21 mouse cellular contexts compared by ENCODE assay signal in the genomic region with DNA sequence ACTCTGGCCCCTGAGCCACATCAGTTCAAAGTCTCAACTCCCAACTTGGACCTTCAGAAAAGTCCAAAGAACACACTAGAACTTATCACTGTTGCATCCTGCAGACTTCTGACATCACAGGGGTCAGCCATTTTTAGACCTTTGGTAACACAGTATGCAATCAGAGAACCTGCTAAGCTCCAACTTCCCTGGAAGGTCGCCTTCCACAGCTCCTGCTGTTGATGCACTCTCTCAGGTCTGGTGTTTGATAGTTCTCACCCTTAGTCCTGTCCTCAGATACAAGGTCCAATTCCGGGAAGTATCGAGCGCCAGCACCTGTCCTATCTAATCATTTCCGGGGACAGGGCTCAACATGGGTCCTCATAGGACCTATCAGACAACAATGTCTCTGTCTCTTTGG. TPM values are rescaled to one million over a fixed set of nuclear protein-coding genes. Genes with fewer than 3 reads are reported as not detected.
DNase-seq lines count a peak whose midpoint lies in the region; ATAC-seq and TF ChIP-seq lines count a peak whose summit lies in the region.
"Had no signal": no experiment of that assay in that cellular context is flagged by ENCODE, and none has a peak within 500 bp of the region (broad histone marks: within the 10 kb centered on the region; RNA-seq: fewer than 3 reads in every experiment).

No protein-coding gene starts in this region.

- no peaks in the 10 kb centered on the region for H3K36me3 ChIP-seq in intestine, postnatal 0 days (ENCODE audit: control insufficient read depth, insufficient read depth)
- no peaks in the 10 kb centered on the region for H3K36me3 ChIP-seq in intestine, embryonic 15.5 days
- no peaks in the 10 kb centered on the region for H3K36me3 ChIP-seq in liver, adult 2 months (ENCODE audit: control insufficient read depth, insufficient read depth, low read length)
- H3K36me3 ChIP-seq in liver, postnatal 0 days (replicated peaks; ENCODE audit: insufficient read depth, low read length) = no peaks in the 10 kb centered on the region
- H3K36me3 ChIP-seq in small intestine, adult 2 months (ENCODE audit: control insufficient read depth, insufficient read depth, low read length) = no peaks in the 10 kb centered on the region
- H3K36me3 ChIP-seq: embryonic facial prominence, embryonic 10.5 days; embryonic facial prominence, embryonic 12.5 days; forebrain, embryonic 15.5 days had no signal

- no peak overlapping the region for H3K4me3 ChIP-seq in gastrocnemius, adult 2 months
- no peak overlapping the region for H3K4me3 ChIP-seq in intestine, postnatal 0 days (ENCODE audit: low read depth, low read length)
- no peak overlapping the region for H3K4me3 ChIP-seq in intestine, embryonic 15.5 days (replicated peaks)
- no peak overlapping the region for H3K4me3 ChIP-seq in liver, adult 2 months (ENCODE audit: insufficient read depth, low read depth, low read length)
- no peak overlapping the region for H3K4me3 ChIP-seq in liver, postnatal 0 days (ENCODE audit: low read depth, low read length)
- no peak overlapping the region for H3K4me3 ChIP-seq in small intestine, adult 2 months (ENCODE audit: low read depth, low read length)
- H3K4me3 ChIP-seq: embryonic facial prominence, embryonic 10.5 days; embryonic facial prominence, embryonic 12.5 days; forebrain, embryonic 13.5 days; forebrain, embryonic 15.5 days had no signal

- no peaks in the 10 kb centered on the region for H3K79me2 ChIP-seq in liver, adult 2 months (ENCODE audit: control insufficient read depth, insufficient read depth, low read length)

- TF ChIP-seq POLR2A in liver, adult 2 months (IDR thresholded peaks at IDR 0.05; ENCODE audit: extremely low read depth, insufficient read depth, low read length) = no peak
- TF ChIP-seq POLR2A in small intestine, adult 2 months (IDR thresholded peaks at IDR 0.05; ENCODE audit: low read depth, low read length) = no peak

- peaks cover 9% of the 10 kb centered on the region for H3K4me1 ChIP-seq in intestine, postnatal 0 days (replicated peaks; ENCODE audit: control insufficient read depth, insufficient read depth, low read length)
- H3K4me1 ChIP-seq in intestine, embryonic 15.5 days (replicated peaks) = peaks cover 14% of the 10 kb centered on the region
- H3K4me1 ChIP-seq in liver, adult 2 months (ENCODE audit: control insufficient read depth, insufficient read depth, low read length) = peaks cover 33% of the 10 kb centered on the region
- H3K4me1 ChIP-seq in liver, postnatal 0 days (ENCODE audit: insufficient read depth) = peaks cover 23% of the 10 kb centered on the region
- peaks cover 12% of the 10 kb centered on the region for H3K4me1 ChIP-seq in small intestine, adult 2 months (ENCODE audit: control insufficient read depth, insufficient read depth, insufficient read length, low read length)

- intact Hi-C loops in gastrocnemius, adult 2 months (cut with DNase I) = no loop called here
- intact Hi-C loops in gastrocnemius, postnatal 14 days (cut with DNase I; ENCODE audit: low total_unique reads) = no loop called here

- no peak for TF ChIP-seq EP300 in liver, postnatal 0 days (IDR thresholded peaks at IDR 0.05; ENCODE audit: low read depth)

- no peak for TF ChIP-seq CTCF in gastrocnemius, adult 2 months (IDR thresholded peaks at IDR 0.05)
- TF ChIP-seq CTCF in intestine, postnatal 0 days (IDR thresholded peaks at IDR 0.05; ENCODE audit: low read depth) = no peak
- TF ChIP-seq CTCF in liver, adult 2 months (IDR thresholded peaks at IDR 0.05; ENCODE audit: low read depth, low read length) = no peak
- TF ChIP-seq CTCF in liver, postnatal 0 days (IDR thresholded peaks at IDR 0.05; ENCODE audit: low read depth) = no peak
- no peak for TF ChIP-seq CTCF in small intestine, adult 2 months (IDR thresholded peaks at IDR 0.05; ENCODE audit: extremely low read depth, insufficient read length, insufficient replicate concordance, low read depth, low read length)

- no peaks in the 10 kb centered on the region for H3K27me3 ChIP-seq in intestine, postnatal 0 days (replicated peaks; ENCODE audit: control insufficient read depth, insufficient read depth, low read length)
- H3K27me3 ChIP-seq in intestine, embryonic 15.5 days (replicated peaks) = no peaks in the 10 kb centered on the region
- no peaks in the 10 kb centered on the region for H3K27me3 ChIP-seq in liver, adult 2 months (ENCODE audit: control insufficient read depth, insufficient read depth, low read length)
- no peaks in the 10 kb centered on the region for H3K27me3 ChIP-seq in liver, postnatal 0 days (ENCODE audit: insufficient read depth, low read length)
- no peaks in the 10 kb centered on the region for H3K27me3 ChIP-seq in small intestine, adult 2 months (ENCODE audit: control insufficient read depth, insufficient read depth, low read length)
- H3K27me3 ChIP-seq: embryonic facial prominence, embryonic 12.5 days; forebrain, embryonic 15.5 days had no signal

- peak; percentile 57 for DNase-seq in gastrocnemius, adult 2 months
- no peak for DNase-seq in gastrocnemius, postnatal 14 days
- DNase-seq in liver, adult 2 months (ENCODE audit: extremely low read depth, low read depth, low spot score) = peak; percentile 76
- DNase-seq in liver, postnatal 0 days = no peak
- no peak for DNase-seq in embryo, embryonic 10 days (ENCODE audit: low spot score)
- DNase-seq: adrenal gland, adult 2 months; adrenal gland, postnatal 10 days; adrenal gland, postnatal 25 days; cerebellum, adult 11 months; cerebellum, adult 18-20 months; cerebellum, adult 8-10 months; cerebellum, adult 9-11 months; cerebellum, postnatal 14 days; cerebellum, postnatal 36 days had no signal

- H3K9me3 ChIP-seq in intestine, postnatal 0 days (ENCODE audit: control insufficient read depth) = no peaks in the 10 kb centered on the region
- no peaks in the 10 kb centered on the region for H3K9me3 ChIP-seq in intestine, embryonic 15.5 days
- no peaks in the 10 kb centered on the region for H3K9me3 ChIP-seq in liver, postnatal 0 days (ENCODE audit: low read length)
- H3K9me3 ChIP-seq: embryonic facial prominence, embryonic 10.5 days; embryonic facial prominence, embryonic 12.5 days; forebrain, embryonic 13.5 days; forebrain, embryonic 15.5 days had no signal

- no peak overlapping the region for H3K4me2 ChIP-seq in intestine, postnatal 0 days (replicated peaks; ENCODE audit: low read depth)
- H3K4me2 ChIP-seq in intestine, embryonic 15.5 days (replicated peaks) = no peak overlapping the region
- H3K4me2 ChIP-seq in liver, postnatal 0 days (ENCODE audit: low read depth, low read length) = no peak overlapping the region
- H3K4me2 ChIP-seq: embryonic facial prominence, embryonic 12.5 days; forebrain, embryonic 13.5 days; forebrain, embryonic 15.5 days had no signal

- H3K27ac ChIP-seq in gastrocnemius, adult 2 months = peak overlapping the region; percentile 65
- peak overlapping the region; percentile 58 for H3K27ac ChIP-seq in intestine, postnatal 0 days (ENCODE audit: low read depth, low read length)
- H3K27ac ChIP-seq in intestine, embryonic 15.5 days = no peak overlapping the region
- no peak overlapping the region for H3K27ac ChIP-seq in liver, adult 2 months (replicated peaks; ENCODE audit: insufficient read depth, low read depth, low read length)
- no peak overlapping the region for H3K27ac ChIP-seq in liver, postnatal 0 days (ENCODE audit: low read depth)
- H3K27ac ChIP-seq in small intestine, adult 2 months (ENCODE audit: insufficient read depth, low read depth, low read length) = peak overlapping the region; percentile 88
- H3K27ac ChIP-seq: embryonic facial prominence, embryonic 10.5 days; embryonic facial prominence, embryonic 12.5 days; forebrain, embryonic 13.5 days; forebrain, embryonic 15.5 days had no signal

- 74% methylated on average over 5 of the region's 5 CpGs for WGBS in intestine, postnatal 0 days
- 91% methylated on average over 5 of the region's 5 CpGs for WGBS in intestine, embryonic 15.5 days
- 35% methylated on average over 5 of the region's 5 CpGs for WGBS in liver, adult 2 months
- 79% methylated on average over 5 of the region's 5 CpGs for WGBS in liver, postnatal 0 days (ENCODE audit: insufficient replicate concordance)
- WGBS in small intestine, adult 2 months = 58% methylated on average over 5 of the region's 5 CpGs

- peak; percentile 46 for ATAC-seq in intestine, postnatal 0 days
- ATAC-seq in intestine, embryonic 15.5 days = no peak
- ATAC-seq in liver, postnatal 0 days = no peak
- ATAC-seq: forebrain, embryonic 13.5 days; forebrain, embryonic 15.5 days had no signal

- H3K9ac ChIP-seq in intestine, postnatal 0 days (ENCODE audit: low read depth, low read length) = no peak overlapping the region
- H3K9ac ChIP-seq in intestine, embryonic 15.5 days = no peak overlapping the region
- no peak overlapping the region for H3K9ac ChIP-seq in liver, adult 2 months (ENCODE audit: low read depth, low read length)
- no peak overlapping the region for H3K9ac ChIP-seq in liver, postnatal 0 days (replicated peaks)
- H3K9ac ChIP-seq: embryonic facial prominence, embryonic 12.5 days; forebrain, embryonic 13.5 days; forebrain, embryonic 15.5 days had no signal

RNA-seq across cellular contexts. Expression of a gene that starts 5.0 kb away (rescaled TPM):
- 10 to 100 TPM; 21.4 to 30.4 TPM for total RNA-seq in gastrocnemius, adult 2 months (2021)
- total RNA-seq in gastrocnemius, postnatal 14 days (2021) = 10 to 100 TPM; 33.0 to 39.3 TPM
- 2.8 and 3.2 TPM in 2 replicates for polyA plus RNA-seq in intestine, postnatal 0 days (2015; fragmentation: Nextera tagmentation; extraction: Ambion mirVana)
- 5.2 and 5.4 TPM in 2 replicates for polyA plus RNA-seq in intestine, embryonic 15.5 days (2015; fragmentation: Nextera tagmentation; extraction: Ambion mirVana)
- 14.1 and 23.2 TPM in 2 replicates for total RNA-seq in liver, adult 2 months (2014; rRNA removed)
- polyA plus RNA-seq in liver, adult 2 months (2012; rRNA removed) = 32.6 and 42.4 TPM in 2 replicates
- 2.7 and 3.6 TPM in 2 replicates for polyA plus RNA-seq in liver, postnatal 0 days (2015; fragmentation: Nextera tagmentation; extraction: Ambion mirVana)
- 50.9 and 96.7 TPM in 2 replicates for polyA plus RNA-seq in small intestine, adult 2 months (2012; rRNA removed)

RNA-seq across cellular contexts. Expression of a gene that starts 16.8 kb away (rescaled TPM):
- total RNA-seq in gastrocnemius, adult 2 months (2021) = 1 to 10 TPM; 9.6 to 9.8 TPM
- 10 to 100 TPM in 1 of 2 experiments, 1 to 10 TPM in 1; 9.7 to 15.9 TPM for total RNA-seq in gastrocnemius, postnatal 14 days (2021)
- 215 and 238 TPM in 2 replicates for polyA plus RNA-seq in intestine, postnatal 0 days (2015; fragmentation: Nextera tagmentation; extraction: Ambion mirVana)
- polyA plus RNA-seq in intestine, embryonic 15.5 days (2015; fragmentation: Nextera tagmentation; extraction: Ambion mirVana) = 39.9 and 41.9 TPM in 2 replicates
- 10.6 and 20.1 TPM in 2 replicates for total RNA-seq in liver, adult 2 months (2014; rRNA removed)
- polyA plus RNA-seq in liver, adult 2 months (2012; rRNA removed) = 18.4 and 26.9 TPM in 2 replicates
- 48.2 and 52.7 TPM in 2 replicates for polyA plus RNA-seq in liver, postnatal 0 days (2015; fragmentation: Nextera tagmentation; extraction: Ambion mirVana)
- polyA plus RNA-seq in small intestine, adult 2 months (2012; rRNA removed) = 180 and 300 TPM in 2 replicates

Comparison
In these comparisons a context has a peak if more than half of its experiments do, and no peak if none do; other contexts are left out.
1. DNase-seq: peak in gastrocnemius, adult 2 months (single experiment) and liver, adult 2 months (single experiment); none in gastrocnemius, postnatal 14 days (single experiment), liver, postnatal 0 days (single experiment) and embryo, embryonic 10 days (single experiment).
2. H3K27ac ChIP-seq: peak in gastrocnemius, adult 2 months (single experiment), intestine, postnatal 0 days (single experiment) and small intestine, adult 2 months (single experiment); none in intestine, embryonic 15.5 days (single experiment), liver, adult 2 months (single experiment) and liver, postnatal 0 days (single experiment).